Mouse (Mus musculus) brain, embryonic 18.5 days (tissue): ENCODE measurements around the gene Gtf2h4.
A peak's percentile ranks its signal among the peaks of the same experiment; 100 is the strongest.

ENCODE experiments used
- DNase-seq: peaks from one replicate; pipeline ENCODE4 v3.0.0-alpha.2; 2012; ENCODE audit warnings: low read depth, low spot score

The Gtf2h4 gene

GRCm38 (mm10) chr17:35673416-35674035 is at the start of gene Gtf2h4:
Gtf2h4 (minus strand) TSS chr17:35673739.
- DNase-seq: peak; percentile 94

- no peak for DNase-seq
These were observed 48.1 kb upstream of the Gtf2h4 start for GRCm38 (mm10) chr17:35721676-35722075.

GRCm38 (mm10) chr17:35720340-35720727 is 46.8 kb upstream of the Gtf2h4 start:
- DNase-seq: no peak

GRCm38 (mm10) chr17:35719616-35720339 is 46.2 kb upstream of the Gtf2h4 start:
- DNase-seq: no peak

- DNase-seq: no peak
These were observed 43.5 kb upstream of the Gtf2h4 start for GRCm38 (mm10) chr17:35717080-35717479.

- DNase-seq: no peak
These were observed 42.6 kb upstream of the Gtf2h4 start for GRCm38 (mm10) chr17:35716114-35716513.

GRCm38 (mm10) chr17:35710705-35711347 is 37.3 kb upstream of the Gtf2h4 start:
- DNase-seq: no peak

GRCm38 (mm10) chr17:35708611-35709010 is 35.1 kb upstream of the Gtf2h4 start:
- DNase-seq: no peak

GRCm38 (mm10) chr17:35707929-35708328 is 34.4 kb upstream of the Gtf2h4 start:
- DNase-seq: no peak

- no peak for DNase-seq
These were observed 32.3 kb upstream of the Gtf2h4 start for GRCm38 (mm10) chr17:35705836-35706235.

GRCm38 (mm10) chr17:35704621-35705464 is 31.3 kb upstream of the Gtf2h4 start, which contains the start of gene Ddr1:
Ddr1 (minus strand) TSS chr17:35704621.
- DNase-seq: no peak

GRCm38 (mm10) chr17:35703751-35704271 is 30.3 kb upstream of the Gtf2h4 start:
- no peak for DNase-seq

- DNase-seq: no peak
These were observed 29.5 kb upstream of the Gtf2h4 start for GRCm38 (mm10) chr17:35703065-35703464.

- no peak for DNase-seq
These were observed 29.1 kb upstream of the Gtf2h4 start for GRCm38 (mm10) chr17:35702605-35703004.

- no peak for DNase-seq
These were observed 28.5 kb upstream of the Gtf2h4 start for GRCm38 (mm10) chr17:35701978-35702461.

- no peak for DNase-seq
These were observed 27.9 kb upstream of the Gtf2h4 start for GRCm38 (mm10) chr17:35701203-35701977.

GRCm38 (mm10) chr17:35700371-35700961 is 26.9 kb upstream of the Gtf2h4 start:
- no peak for DNase-seq

GRCm38 (mm10) chr17:35699919-35700318 is 26.4 kb upstream of the Gtf2h4 start:
- DNase-seq: no peak

- no peak for DNase-seq
These were observed 25.0 kb upstream of the Gtf2h4 start for GRCm38 (mm10) chr17:35698501-35698883.
